ENCODE assay signal across 15 mouse cellular contexts in the genomic region with DNA sequence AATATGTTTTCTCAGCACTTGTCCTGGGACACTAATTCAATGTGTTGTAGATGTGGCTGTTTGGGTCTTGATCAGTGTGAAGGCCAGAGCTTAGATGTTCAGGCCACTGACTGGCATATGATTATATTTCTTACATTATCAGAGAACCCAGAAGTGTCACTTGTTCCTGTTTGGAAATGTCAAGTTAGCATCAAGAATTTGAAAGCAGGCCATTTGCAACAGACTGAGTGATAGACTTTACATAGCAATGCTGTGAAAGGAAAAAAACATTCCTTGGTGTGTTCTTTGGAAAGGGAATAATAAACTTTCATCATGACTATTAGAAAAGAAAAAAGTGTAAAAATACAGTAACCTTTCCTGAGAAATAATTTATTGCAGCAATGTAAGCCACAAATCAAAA.
DNase-seq lines count a peak whose midpoint lies in the region; ATAC-seq and TF ChIP-seq lines count a peak whose summit lies in the region.
"Had no signal": no experiment of that assay in that cellular context is flagged by ENCODE, and none has a peak within 500 bp of the region (broad histone marks: within the 10 kb centered on the region; RNA-seq: fewer than 3 reads in every experiment).

No protein-coding gene starts in this region.

- H3K4me1 ChIP-seq in forebrain, embryonic 15.5 days = no peaks in the 10 kb centered on the region
- no peaks in the 10 kb centered on the region for H3K4me1 ChIP-seq in forebrain, embryonic 13.5 days
- no peaks in the 10 kb centered on the region for H3K4me1 ChIP-seq in forebrain, postnatal 0 days (ENCODE audit: insufficient read depth)
- H3K4me1 ChIP-seq in forebrain, embryonic 10.5 days = no peaks in the 10 kb centered on the region
- H3K4me1 ChIP-seq: embryonic facial prominence, embryonic 10.5 days; embryonic facial prominence, embryonic 12.5 days had no signal

- H3K27me3 ChIP-seq in forebrain, embryonic 15.5 days = no peaks in the 10 kb centered on the region
- H3K27me3 ChIP-seq in forebrain, embryonic 13.5 days = no peaks in the 10 kb centered on the region
- no peaks in the 10 kb centered on the region for H3K27me3 ChIP-seq in forebrain, postnatal 0 days (ENCODE audit: insufficient read depth, low read length)
- H3K27me3 ChIP-seq in forebrain, embryonic 10.5 days (ENCODE audit: poor library complexity, severe bottlenecking) = no peaks in the 10 kb centered on the region
- H3K27me3 ChIP-seq: embryonic facial prominence, embryonic 12.5 days had no signal

- no peaks in the 10 kb centered on the region for H3K36me3 ChIP-seq in forebrain, embryonic 15.5 days
- H3K36me3 ChIP-seq in forebrain, embryonic 13.5 days (ENCODE audit: poor library complexity, severe bottlenecking) = no peaks in the 10 kb centered on the region
- H3K36me3 ChIP-seq in forebrain, postnatal 0 days (ENCODE audit: insufficient read depth) = no peaks in the 10 kb centered on the region
- no peaks in the 10 kb centered on the region for H3K36me3 ChIP-seq in forebrain, embryonic 10.5 days (replicated peaks)
- H3K36me3 ChIP-seq: embryonic facial prominence, embryonic 10.5 days; embryonic facial prominence, embryonic 12.5 days had no signal

- TF ChIP-seq CTCF in forebrain, postnatal 0 days (IDR thresholded peaks at IDR 0.05; ENCODE audit: low read depth) = no peak

- peak overlapping the region; percentile 71 for H3K27ac ChIP-seq in forebrain, embryonic 15.5 days (replicated peaks)
- no peak overlapping the region for H3K27ac ChIP-seq in forebrain, embryonic 13.5 days
- no peak overlapping the region for H3K27ac ChIP-seq in forebrain, postnatal 0 days (ENCODE audit: low read depth, low read length)
- no peak overlapping the region for H3K27ac ChIP-seq in forebrain, embryonic 10.5 days
- H3K27ac ChIP-seq: embryonic facial prominence, embryonic 10.5 days; embryonic facial prominence, embryonic 12.5 days had no signal

- peak; percentile 48 for ATAC-seq in forebrain, embryonic 15.5 days (replicated peaks)
- ATAC-seq in forebrain, embryonic 13.5 days = no peak
- ATAC-seq in forebrain, postnatal 0 days = no peak; the same call in 1 of the 2 replicates

- no peak overlapping the region for H3K4me2 ChIP-seq in forebrain, embryonic 15.5 days (replicated peaks)
- no peak overlapping the region for H3K4me2 ChIP-seq in forebrain, embryonic 13.5 days
- H3K4me2 ChIP-seq in forebrain, postnatal 0 days (ENCODE audit: low read depth) = no peak overlapping the region
- H3K4me2 ChIP-seq: embryonic facial prominence, embryonic 12.5 days had no signal

- H3K9ac ChIP-seq in forebrain, embryonic 15.5 days (replicated peaks) = no peak overlapping the region
- no peak overlapping the region for H3K9ac ChIP-seq in forebrain, embryonic 13.5 days
- no peak overlapping the region for H3K9ac ChIP-seq in forebrain, postnatal 0 days
- H3K9ac ChIP-seq: embryonic facial prominence, embryonic 12.5 days had no signal

- no peaks in the 10 kb centered on the region for H3K9me3 ChIP-seq in forebrain, embryonic 15.5 days
- no peaks in the 10 kb centered on the region for H3K9me3 ChIP-seq in forebrain, embryonic 13.5 days (replicated peaks)
- H3K9me3 ChIP-seq in forebrain, postnatal 0 days (ENCODE audit: low read length) = no peaks in the 10 kb centered on the region
- H3K9me3 ChIP-seq in forebrain, embryonic 10.5 days = no peaks in the 10 kb centered on the region
- H3K9me3 ChIP-seq: embryonic facial prominence, embryonic 10.5 days; embryonic facial prominence, embryonic 12.5 days had no signal

- no peak overlapping the region for H3K4me3 ChIP-seq in forebrain, embryonic 15.5 days
- no peak overlapping the region for H3K4me3 ChIP-seq in forebrain, embryonic 13.5 days
- no peak overlapping the region for H3K4me3 ChIP-seq in forebrain, postnatal 0 days (ENCODE audit: low read depth, low read length)
- no peak overlapping the region for H3K4me3 ChIP-seq in forebrain, embryonic 10.5 days
- H3K4me3 ChIP-seq: embryonic facial prominence, embryonic 10.5 days; embryonic facial prominence, embryonic 12.5 days had no signal

- DNase-seq in forebrain, postnatal 0 days = peak; percentile 42
- DNase-seq in forebrain, embryonic 10.5 days (ENCODE audit: extremely low spot score, low spot score) = no peak
- DNase-seq in spleen, adult 12 weeks (ENCODE audit: low spot score) = no peak
- DNase-seq: adrenal gland, adult 2 months; adrenal gland, postnatal 10 days; adrenal gland, postnatal 25 days; cerebellum, adult 11-12 months; cerebellum, adult 2 months; cerebellum, adult 9-10 months; cerebellum, postnatal 10 days; cerebellum, postnatal 25 days had no signal
